Mouse (Mus musculus): ENCODE measurements around the gene Slc25a24. TPM values are rescaled to one million over a fixed set of nuclear protein-coding genes. Genes with fewer than 3 reads are reported as not detected.

The Slc25a24 gene
- polyA plus RNA-seq (2012; fragmentation: generic; extraction: Trizol), result 10 to 100 TPM in 1 of 2 experiments, 1 to 10 TPM in 1; 2.3 to 13.9 TPM

DNA sequence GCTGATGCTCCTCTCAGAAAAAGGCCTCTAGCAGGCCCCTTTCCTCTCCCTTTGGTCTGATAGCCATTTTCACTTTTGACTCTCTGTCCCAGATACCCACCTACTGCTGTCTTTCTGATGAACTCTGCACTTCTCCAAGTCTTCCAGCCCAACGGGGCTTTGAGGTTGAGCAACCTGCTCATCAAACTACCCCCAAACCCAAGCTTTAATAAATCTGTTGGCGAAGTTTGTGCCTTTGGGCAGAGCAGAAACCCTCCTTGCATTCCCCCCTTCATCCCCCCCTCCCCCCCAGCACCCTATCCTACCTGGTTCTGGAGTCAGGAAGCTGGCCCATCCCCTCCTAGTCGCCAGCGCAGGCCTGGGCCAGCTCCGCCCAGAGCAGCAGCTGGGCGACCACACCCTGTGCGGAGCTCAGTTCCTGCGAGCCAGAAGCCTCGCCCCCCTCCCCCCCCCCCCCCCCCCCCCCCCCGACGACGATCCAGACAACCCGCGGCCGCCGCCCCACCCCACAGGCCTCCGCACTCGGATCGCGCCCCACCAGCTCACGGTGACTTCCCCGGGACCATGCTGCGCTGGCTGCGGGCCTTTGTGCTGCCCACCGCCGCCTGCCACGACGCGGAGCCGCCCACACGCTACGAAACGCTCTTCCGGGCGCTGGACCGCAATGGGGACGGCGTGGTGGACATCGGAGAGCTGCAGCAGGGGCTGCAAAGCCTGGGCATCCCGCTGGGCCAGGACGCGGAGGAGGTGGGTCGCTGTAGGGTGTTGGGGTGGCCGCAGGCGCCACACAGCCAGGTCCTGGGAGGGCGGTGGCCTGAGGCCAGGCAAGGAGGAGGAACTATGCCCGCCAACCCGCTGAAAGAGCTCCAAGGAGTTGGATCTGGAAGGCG is at the start of gene Slc25a24:
TSS of gene Slc25a24 (plus strand) at position 509 of the 890 bp plus-strand sequence.

DNA sequence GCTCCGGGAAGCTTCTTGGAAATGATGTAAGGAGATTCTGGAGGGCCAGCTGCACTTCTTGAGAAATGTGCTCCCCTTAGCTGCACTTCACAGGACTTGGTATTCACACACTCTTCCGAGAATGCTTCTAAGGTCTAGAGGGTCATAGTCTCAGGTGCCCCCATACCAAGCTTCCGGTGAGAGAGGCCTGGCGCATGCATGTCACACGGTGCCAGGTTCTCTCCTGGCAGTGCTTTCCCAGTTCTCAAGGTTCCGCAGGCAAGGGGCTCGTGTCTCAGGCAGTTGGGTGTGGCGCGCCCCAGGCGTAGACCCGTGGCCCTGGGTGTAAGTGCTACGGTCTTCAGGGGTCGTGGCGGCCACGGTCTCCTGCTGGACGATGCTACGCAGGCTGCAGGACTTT is 42.8 kb upstream of the Slc25a24 start, which contains the start of gene Slc25a54:
TSS of gene Slc25a54 (plus strand) at position 301 of the 400 bp plus-strand sequence.

Other genes starting within 250 kb of the Slc25a24 start
- gene Fndc7, start 233.1 kb upstream of the Slc25a24 start, polyA plus RNA-seq (2012; fragmentation: generic; extraction: Trizol), result under 1 TPM; 0.04 to 0.33 TPM
- gene Prpf38b, start 211.4 kb upstream of the Slc25a24 start, polyA plus RNA-seq (2012; fragmentation: generic; extraction: Trizol), result 10 to 100 TPM in 1 of 2 experiments, 1 to 10 TPM in 1; 3.3 to 12.6 TPM
- gene Henmt1, start 183.3 kb upstream of the Slc25a24 start, polyA plus RNA-seq (2012; fragmentation: generic; extraction: Trizol), result under 1 TPM; 0.04 to 0.08 TPM
- not detected for gene Gm9857, start 182.7 kb upstream of the Slc25a24 start, polyA plus RNA-seq (2012; fragmentation: generic; extraction: Trizol)
- 1 to 10 TPM in 1 of 2 experiments, under 1 TPM in 1; 0.33 to 7.6 TPM for gene Fam102b, start 95.5 kb upstream of the Slc25a24 start, polyA plus RNA-seq (2012; fragmentation: generic; extraction: Trizol)
- gene Slc25a54, start 42.7 kb upstream of the Slc25a24 start, polyA plus RNA-seq (2012; fragmentation: generic; extraction: Trizol), result not detected
- 1 to 10 TPM in 1 of 2 experiments, under 1 TPM in 1; 0.05 to 1.7 TPM for gene Vav3, start 217.5 kb downstream of the Slc25a24 start, polyA plus RNA-seq (2012; fragmentation: generic; extraction: Trizol)

Measured in C3H10T1/2 (cell line).